In genomic region chr17:6421547-6422326, GRCm38 (mm10) we compare ENCODE assay signal across 8 mouse cellular contexts. TPM values are rescaled to one million over a fixed set of nuclear protein-coding genes. Genes with fewer than 3 reads are reported as not detected.
DNase-seq lines count a peak whose midpoint lies in the region; ATAC-seq and TF ChIP-seq lines count a peak whose summit lies in the region.
"Not testable (repeated sequence)": the region's sequence is repeated elsewhere in the genome, so short reads cannot be mapped to it uniquely, and the experiment has no call there.

No protein-coding gene starts in this region.

- DNase-seq in NIH3T3 (ENCODE audit: low read depth), result peak; percentile 73
- peak; percentile 10 for DNase-seq in embryo, embryonic 10 days (ENCODE audit: low spot score)
- DNase-seq in embryonic facial prominence, embryonic 11.5 days (ENCODE audit: low spot score), result peak; percentile 31
- DNase-seq in forebrain, embryonic 14.5 days (ENCODE audit: low spot score), result peak; percentile 0
- DNase-seq in limb, embryonic 11.5 days (ENCODE audit: low spot score), result peak; percentile 25
- DNase-seq in thymus, postnatal 0 days (ENCODE audit: low spot score), result peak; percentile 1

- H3K4me3 ChIP-seq in E14TG2a.4 (replicated peaks; ENCODE audit: low read length), result 0 out of 2 replicates have a peak overlapping the region, but pooled peaks have one; percentile 0
- not testable (repeated sequence) for H3K4me3 ChIP-seq in embryonic facial prominence, embryonic 11.5 days (ENCODE audit: low read depth, low read length); forebrain, embryonic 14.5 days (ENCODE audit: low read depth, low read length); limb, embryonic 11.5 days (ENCODE audit: low read depth, low read length); midbrain, embryonic 12.5 days

- not testable (repeated sequence) for H3K36me3 ChIP-seq in E14TG2a.4 (ENCODE audit: insufficient read depth, low read length); embryonic facial prominence, embryonic 11.5 days (replicated peaks; ENCODE audit: control insufficient read depth, insufficient read depth, low read depth, low read length); forebrain, embryonic 14.5 days (ENCODE audit: control insufficient read depth, insufficient read depth, low read length); limb, embryonic 11.5 days (ENCODE audit: control insufficient read depth, insufficient read depth, low read length); midbrain, embryonic 12.5 days

- not testable (repeated sequence) for H3K4me2 ChIP-seq in embryonic facial prominence, embryonic 11.5 days (ENCODE audit: low read depth, low read length); forebrain, embryonic 14.5 days (ENCODE audit: low read length); limb, embryonic 11.5 days (ENCODE audit: low read depth, severe bottlenecking); midbrain, embryonic 12.5 days (replicated peaks)

- TF ChIP-seq CTCF in E14TG2a.4 (conservative IDR thresholded peaks at IDR 0.05; ENCODE audit: low read length), result not testable (repeated sequence)

- not testable (repeated sequence) for H3K9ac ChIP-seq in embryonic facial prominence, embryonic 11.5 days (replicated peaks; ENCODE audit: low read length); forebrain, embryonic 14.5 days (ENCODE audit: low read length); limb, embryonic 11.5 days (ENCODE audit: low read length); midbrain, embryonic 12.5 days (replicated peaks)

- ATAC-seq in embryonic facial prominence, embryonic 11.5 days (replicated peaks; ENCODE audit: insufficient number of reproducible peaks, low FRiP score, low TSS enrichment, low read depth), result peak; percentile 51
- ATAC-seq in forebrain, embryonic 14.5 days; limb, embryonic 11.5 days (ENCODE audit: insufficient number of reproducible peaks, low FRiP score, low TSS enrichment, low read depth): not testable (repeated sequence)
- peak; percentile 61; the same call in 1 of the 2 replicates for ATAC-seq in midbrain, embryonic 12.5 days (ENCODE audit: low FRiP score, low read depth)

- 43% methylated on average over 10 of the region's 14 CpGs for WGBS in embryonic facial prominence, embryonic 11.5 days
- 22% methylated on average over 10 of the region's 14 CpGs for WGBS in forebrain, embryonic 14.5 days
- WGBS in limb, embryonic 11.5 days, result 61% methylated on average over 10 of the region's 14 CpGs
- WGBS in midbrain, embryonic 12.5 days, result 32% methylated on average over 13 of the region's 14 CpGs

- H3K27ac ChIP-seq in embryonic facial prominence, embryonic 11.5 days (replicated peaks; ENCODE audit: low read depth, low read length); forebrain, embryonic 14.5 days (ENCODE audit: low read depth, low read length); limb, embryonic 11.5 days (replicated peaks; ENCODE audit: low read depth, low read length); midbrain, embryonic 12.5 days (replicated peaks): not testable (repeated sequence)

- not testable (repeated sequence) for H3K9me3 ChIP-seq in E14TG2a.4 (ENCODE audit: low read length); embryonic facial prominence, embryonic 11.5 days (replicated peaks; ENCODE audit: control insufficient read depth, low read length); forebrain, embryonic 14.5 days (replicated peaks; ENCODE audit: control insufficient read depth, low read length); limb, embryonic 11.5 days (ENCODE audit: control insufficient read depth, low read length); midbrain, embryonic 12.5 days

- peaks cover 36% of the 10 kb centered on the region for H3K4me1 ChIP-seq in E14TG2a.4 (replicated peaks; ENCODE audit: low read depth, low read length)
- H3K4me1 ChIP-seq in embryonic facial prominence, embryonic 11.5 days (ENCODE audit: control insufficient read depth, insufficient read depth, low read length); forebrain, embryonic 14.5 days (ENCODE audit: control insufficient read depth, insufficient read depth, low read length); limb, embryonic 11.5 days (ENCODE audit: control insufficient read depth, insufficient read depth, low read length); midbrain, embryonic 12.5 days: not testable (repeated sequence)

- H3K27me3 ChIP-seq in E14TG2a.4 (ENCODE audit: insufficient read depth, low read length); embryonic facial prominence, embryonic 11.5 days (ENCODE audit: control insufficient read depth, insufficient read depth, low read length); forebrain, embryonic 14.5 days (replicated peaks; ENCODE audit: control insufficient read depth, insufficient read depth, low read length); limb, embryonic 11.5 days (ENCODE audit: control insufficient read depth, insufficient read depth, low read length); midbrain, embryonic 12.5 days: not testable (repeated sequence)

RNA-seq across cellular contexts. Expression of gene Dynlt1b, which starts 8.2 kb away (rescaled TPM):
- polyA plus RNA-seq in embryonic facial prominence, embryonic 11.5 days (2014; fragmentation: Nextera tagmentation; extraction: Ambion mirVana), result 546 and 573 TPM in 2 replicates
- 1,124 and 1,383 TPM in 2 replicates for polyA plus RNA-seq in forebrain, embryonic 14.5 days (2014; fragmentation: Nextera tagmentation; extraction: Ambion mirVana)
- polyA plus RNA-seq in limb, embryonic 11.5 days (2014; fragmentation: Nextera tagmentation; extraction: Ambion mirVana), result 502 TPM in 2 replicates
- polyA plus RNA-seq in midbrain, embryonic 12.5 days (2016; fragmentation: Nextera tagmentation; extraction: Ambion mirVana), result 776 and 817 TPM in 2 replicates
- 921 and 944 TPM in 2 replicates for polyA plus RNA-seq in thymus, postnatal 0 days (2015; fragmentation: Nextera tagmentation; extraction: Ambion mirVana)

Comparison
In these comparisons a context has a peak if more than half of its experiments do, and no peak if none do; other contexts are left out.
1. DNase-seq: peak in every context shown above with its lines; median percentile 73 in NIH3T3; 31 in embryonic facial prominence, embryonic 11.5 days; 25 in limb, embryonic 11.5 days; 10 in embryo, embryonic 10 days; 1 in thymus, postnatal 0 days; 0 in forebrain, embryonic 14.5 days.